In genomic region chr1:163994721-163995608, GRCm38 (mm10) we compare ENCODE assay signal across 8 mouse cellular contexts. TPM values are rescaled to one million over a fixed set of nuclear protein-coding genes. Genes with fewer than 3 reads are reported as not detected.
A peak's percentile ranks its signal among the peaks of the same experiment; 100 is the strongest.
DNase-seq lines count a peak whose midpoint lies in the region; ATAC-seq and TF ChIP-seq lines count a peak whose summit lies in the region.

TSS of gene BC055324 (minus strand) at chr1:163994796.
TSS of gene Mettl18 (plus strand) at chr1:163994889.

- peak within 1 kb of the TSS; percentile 69 for H3K27ac ChIP-seq in cortical plate, adult 2 months (ENCODE audit: insufficient read depth, low read length)

- ATAC-seq in activated CD4-positive, CD25-positive, alpha-beta regulatory T cell, adult 4 months, result peak; percentile 92

- H3K4me3 ChIP-seq in cortical plate, adult 2 months (ENCODE audit: insufficient read depth, low read length), result peak within 1 kb of the TSS; percentile 93
- H3K4me3 ChIP-seq in megakaryocyte, embryonic 14.5 days (replicated peaks), result peak within 1 kb of the TSS; percentile 100

- H3K36me3 ChIP-seq in megakaryocyte, embryonic 14.5 days (replicated peaks; ENCODE audit: low read length), result peaks cover 24% of the 10 kb centered on the region

- no peak for TF ChIP-seq CTCF in cortical plate, adult 2 months (IDR thresholded peaks at IDR 0.05; ENCODE audit: extremely low read depth, insufficient read depth, low read length)

- H3K9me3 ChIP-seq in megakaryocyte, embryonic 14.5 days, result no peaks in the 10 kb centered on the region

- no peaks in the 10 kb centered on the region for H3K27me3 ChIP-seq in megakaryocyte, embryonic 14.5 days (replicated peaks)

- TF ChIP-seq POLR2A in cortical plate, adult 2 months (IDR thresholded peaks at IDR 0.05; ENCODE audit: extremely low read depth, insufficient read depth, low read length), result peak; percentile 61; the same call in 1 of the 2 replicates

- peak; percentile 76 to 77 for DNase-seq in gastrocnemius, adult 8-10 months (ENCODE audit: low spot score in 2 of 2)
- peak; percentile 77 for DNase-seq in hindlimb bud, embryonic 11.5 days (ENCODE audit: extremely low spot score, low read depth, low spot score)
- peak; percentile 76 to 83 for DNase-seq in left cerebral cortex, adult 8-10 months (ENCODE audit: low spot score in 2 of 2)
- DNase-seq in right cerebral cortex, postnatal 10 days (ENCODE audit: low spot score in 2 of 2), result peak; percentile 92 to 93
- peak; percentile 84 for DNase-seq in urinary bladder, postnatal 25 days (ENCODE audit: low spot score)

- no peaks in the 10 kb centered on the region for H3K4me1 ChIP-seq in cortical plate, adult 2 months (ENCODE audit: control insufficient read depth, insufficient read depth, low read length)
- peaks cover 37% of the 10 kb centered on the region for H3K4me1 ChIP-seq in megakaryocyte, embryonic 14.5 days

RNA-seq across cellular contexts. Expression of gene BC055324, which starts in this region (rescaled TPM):
- polyA plus RNA-seq in activated CD4-positive, CD25-positive, alpha-beta regulatory T cell, adult 4 months (2017; shearing (Covaris generic)), result 1 to 10 TPM; 3.2 to 5.6 TPM
- 0.91 and 1.0 TPM in 2 replicates for polyA plus RNA-seq in cortical plate, adult 2 months (2012; rRNA removed)
- total RNA-seq in gastrocnemius, adult 8-10 months (2022), result under 1 TPM in 2 of 4 experiments, not detected in 2; 0.51 to 0.81 TPM
- 1 to 10 TPM in 3 of 4 experiments, under 1 TPM in 1; 0.95 to 2.5 (median 1.5) TPM for total RNA-seq in left cerebral cortex, adult 8-10 months (2022)
- polyA plus RNA-seq in megakaryocyte, embryonic 14.5 days (2012; ENCODE audit: insufficient read depth, low replicate concordance), result 0.44 TPM in 1 of 2 replicates, not detected in the other

RNA-seq across cellular contexts. Expression of gene Mettl18, which starts in this region (rescaled TPM):
- polyA plus RNA-seq in activated CD4-positive, CD25-positive, alpha-beta regulatory T cell, adult 4 months (2017; shearing (Covaris generic)), result 10 to 100 TPM; 15.8 to 19.6 TPM
- 3.7 and 4.3 TPM in 2 replicates for polyA plus RNA-seq in cortical plate, adult 2 months (2012; rRNA removed)
- total RNA-seq in gastrocnemius, adult 8-10 months (2022), result 1 to 10 TPM; 3.1 to 4.9 (median 4.3) TPM
- total RNA-seq in left cerebral cortex, adult 8-10 months (2022), result 1 to 10 TPM; 5.4 to 6.3 (median 5.9) TPM
- polyA plus RNA-seq in megakaryocyte, embryonic 14.5 days (2012; ENCODE audit: insufficient read depth, low replicate concordance), result 0.41 TPM in 1 of 2 replicates, not detected in the other

Comparison
In these comparisons a context has a peak if more than half of its experiments do, and no peak if none do; other contexts are left out.
1. Peak in every context shown above with its lines: DNase-seq, ATAC-seq, H3K4me3 ChIP-seq and H3K27ac ChIP-seq.